Mouse (Mus musculus) embryonic fibroblast, embryonic 13.5 days (primary cell): ENCODE results near the gene Klrb1a.

Experiments
- CTCF ChIP-seq: IDR thresholded peaks from 2 replicates; pipeline ENCODE4 v1.5.1; 2011; ENCODE audit warnings: mild to moderate bottlenecking, control low read depth, low read length, moderate library complexity, borderline replicate concordance; ENCODE audit not compliant: insufficient read depth
- POLR2A ChIP-seq: IDR thresholded peaks from 2 replicates; pipeline ENCODE4 v1.6.1; 2011; ENCODE audit warnings: low read depth, mild to moderate bottlenecking, control low read depth, low read length, moderate library complexity

GRCm38 (mm10) chr6:128577301-128577700, 46.0 kb downstream of the Klrb1a start:
- TF ChIP-seq POLR2A (no peak), CTCF (no peak)
